Mouse (Mus musculus) gastrocnemius, postnatal 25 days (tissue): Measurements from ENCODE around the gene St3gal4. TPM values are rescaled to one million over a fixed set of nuclear protein-coding genes. Genes with fewer than 3 reads are reported as not detected.
A peak's percentile ranks its signal among the peaks of the same experiment; 100 is the strongest.

Experiments used
- DNase-seq: peaks from one replicate; pipeline ENCODE4 v3.0.0; 2022
- total RNA-seq, 2 experiments: library from RNA; stranded (reverse); gene quantifications; 1 replicate in 1 of 2; 2 replicates in 1 of 2; pipeline ENCODE4 v1.2.3; 2021

St3gal4 gene
- total RNA-seq, 2 experiments from 2014 or later, result 4.4 to 5.3 TPM

GRCm38 (mm10) chr9:35105884-35106880 is 12.9 kb downstream of the St3gal4 start:
- DNase-seq, result peak; percentile 12

DNA sequence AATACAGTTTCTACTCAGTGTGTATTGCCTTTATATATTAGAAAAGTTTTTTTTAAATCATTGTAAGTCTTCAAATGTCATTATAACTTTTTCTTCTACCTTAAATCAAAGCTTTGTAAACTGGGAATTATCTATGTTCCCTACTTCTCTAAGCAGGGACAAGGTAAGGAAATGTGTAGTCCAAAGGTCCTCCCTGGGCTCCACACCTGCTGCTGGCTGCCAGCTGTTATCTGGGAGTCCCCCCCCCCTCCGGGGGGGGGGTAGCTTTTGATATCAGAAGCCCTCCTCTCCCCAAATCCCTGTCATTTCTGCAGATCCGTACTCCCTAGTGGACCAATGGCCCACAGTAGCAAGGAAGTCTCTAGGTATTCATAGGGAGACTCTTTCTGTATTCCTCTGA is 13.6 kb downstream of the St3gal4 start:
- DNase-seq, result no peak

GRCm38 (mm10) chr9:35104711-35105110 is 14.4 kb downstream of the St3gal4 start:
- no peak for DNase-seq

DNA sequence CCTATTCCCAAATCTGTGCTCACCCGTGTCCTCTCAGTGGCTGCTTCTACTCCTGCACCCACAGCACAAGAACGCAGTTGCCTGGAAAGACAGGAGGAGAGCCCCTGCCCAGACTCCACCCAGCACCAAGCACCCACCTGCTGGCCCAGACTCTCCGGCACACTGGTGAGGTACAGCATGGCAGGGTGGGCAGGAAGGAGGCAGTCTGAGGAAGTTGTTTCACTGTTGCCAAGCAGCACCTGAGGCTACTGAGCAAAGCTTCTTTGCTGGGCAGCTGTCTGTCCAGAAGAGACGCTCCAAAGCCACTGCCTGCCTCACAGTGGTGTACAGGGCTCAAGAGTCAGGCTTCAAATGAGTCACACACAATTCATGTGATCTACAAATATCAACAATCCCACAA is 20.3 kb downstream of the St3gal4 start:
- no peak for DNase-seq

DNA sequence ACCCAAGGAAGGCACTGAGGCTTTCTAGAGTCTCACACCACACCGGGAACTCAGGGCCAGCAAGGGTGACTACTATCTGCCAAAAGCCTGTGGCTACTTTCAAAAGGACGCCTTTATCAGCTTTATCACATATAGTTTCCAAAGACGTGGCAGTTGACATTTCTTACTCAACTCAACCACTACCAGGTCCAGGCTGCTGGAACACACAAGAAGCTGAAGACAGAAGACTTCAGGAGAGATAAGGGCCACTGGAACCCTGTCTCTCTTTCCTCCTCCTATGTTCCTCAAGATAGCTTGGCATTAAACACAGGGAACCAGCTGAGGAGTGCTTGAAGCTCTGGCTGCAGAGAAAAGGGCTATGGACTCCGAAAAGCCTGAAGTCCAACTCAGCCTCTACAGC is 21.2 kb downstream of the St3gal4 start:
- DNase-seq, result no peak

DNA sequence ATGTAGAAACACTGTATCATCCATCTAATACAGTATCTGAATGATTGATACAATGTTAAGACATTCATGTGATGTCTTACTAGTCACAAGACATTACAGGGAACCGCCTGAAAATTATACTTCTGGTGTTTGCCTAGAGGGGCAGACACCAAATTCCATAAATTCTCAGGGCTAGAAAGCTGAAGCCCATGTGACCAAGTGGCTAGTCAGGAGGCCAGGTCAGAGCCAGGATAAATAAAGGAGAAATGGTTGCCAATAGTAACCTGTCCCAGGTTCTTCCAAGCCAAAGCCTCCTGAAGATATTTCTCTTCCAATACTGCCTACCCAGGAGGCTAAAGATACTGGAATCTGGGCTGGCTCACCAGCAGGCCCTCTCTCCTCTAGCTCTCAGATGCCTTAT is 23.3 kb downstream of the St3gal4 start:
- peak; percentile 1 for DNase-seq

DNA sequence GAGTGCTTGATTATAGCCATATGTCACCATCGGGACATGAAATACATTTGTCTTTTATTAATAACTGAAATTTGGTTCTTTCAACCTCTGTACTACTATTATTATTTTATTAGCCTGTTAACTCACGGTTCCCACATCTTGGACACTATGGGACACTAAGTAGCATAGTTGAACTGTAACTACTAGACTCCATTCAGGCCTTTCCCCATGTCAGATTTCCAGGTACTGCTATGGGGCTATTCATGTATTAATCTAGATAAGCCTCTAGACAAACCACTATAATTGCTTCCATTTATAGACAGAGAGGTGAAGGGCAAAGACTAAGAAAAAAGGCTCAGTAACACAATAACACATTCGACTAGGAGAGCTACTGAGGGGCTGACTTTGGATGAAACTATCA is 25.7 kb downstream of the St3gal4 start:
- DNase-seq, result no peak

- no peak for DNase-seq
Observed at GRCm38 (mm10) chr9:35092904-35093303, 26.2 kb downstream of the St3gal4 start.

GRCm38 (mm10) chr9:35061446-35061845 is 57.6 kb downstream of the St3gal4 start:
- DNase-seq, result no peak

GRCm38 (mm10) chr9:35059881-35060280 is 59.2 kb downstream of the St3gal4 start:
- no peak for DNase-seq

DNA sequence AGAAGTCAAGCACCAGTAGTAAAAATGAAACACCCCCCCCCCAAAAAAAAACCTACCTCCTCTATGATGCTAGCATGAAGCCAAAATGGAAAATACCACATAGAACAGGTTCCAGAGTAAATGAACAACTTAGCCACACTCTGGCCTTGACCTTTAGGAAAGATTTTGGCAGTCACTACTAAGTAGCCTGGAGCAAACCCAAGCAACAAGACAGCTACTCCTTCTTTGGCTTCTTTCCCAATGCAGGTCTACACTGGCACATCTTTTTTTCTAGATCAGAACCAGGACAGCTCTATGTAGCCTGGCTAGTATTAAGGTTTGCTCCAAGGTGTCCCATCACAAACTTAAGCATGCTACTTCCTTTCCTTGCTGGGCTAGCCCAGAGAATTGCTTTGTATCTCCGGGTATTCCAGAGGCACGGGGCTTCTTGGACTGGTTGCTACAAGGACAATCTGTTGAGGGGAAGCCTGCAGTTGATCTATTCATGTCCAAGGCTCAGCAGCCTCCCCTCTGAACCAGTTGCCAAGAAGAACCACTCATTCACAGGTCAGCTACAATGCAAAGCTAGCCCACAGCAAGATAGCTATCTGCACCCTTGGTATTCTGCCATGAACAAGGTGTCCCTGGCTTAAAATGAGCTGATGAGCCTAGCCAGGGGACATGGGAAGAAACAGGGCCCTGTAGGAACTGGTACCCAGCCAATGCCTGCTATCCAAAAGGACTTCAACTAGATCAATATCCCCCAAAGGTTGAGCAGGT is 60.3 kb downstream of the St3gal4 start:
- peak; percentile 37 for DNase-seq

- no peak for DNase-seq
Observed at GRCm38 (mm10) chr9:35058186-35058585, 60.9 kb downstream of the St3gal4 start.

GRCm38 (mm10) chr9:35057631-35058030 is 61.4 kb downstream of the St3gal4 start:
- DNase-seq, result no peak

DNA sequence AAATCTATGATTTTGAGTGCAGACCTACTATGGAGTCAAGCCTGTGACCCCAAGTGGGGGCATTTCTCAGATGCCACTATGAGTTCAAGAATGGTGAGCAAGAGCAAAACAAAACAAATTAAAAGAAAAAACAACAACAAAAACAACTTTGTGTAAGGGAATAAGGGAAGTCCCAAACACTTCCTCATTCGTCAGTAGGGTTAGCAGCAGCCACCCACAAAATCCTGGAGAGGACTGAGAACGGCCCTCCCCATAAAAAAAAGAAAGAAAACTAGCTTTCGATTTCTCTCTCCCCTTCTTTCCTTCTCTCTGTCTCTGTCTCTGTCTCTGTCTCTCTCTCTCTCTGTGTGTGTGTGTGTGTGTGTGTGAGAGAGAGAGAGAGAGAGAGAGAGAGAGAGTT is 62.5 kb downstream of the St3gal4 start:
- no peak for DNase-seq

GRCm38 (mm10) chr9:35055528-35056330 is 63.3 kb downstream of the St3gal4 start:
- no peak for DNase-seq

- DNase-seq, result no peak
Observed at GRCm38 (mm10) chr9:35053669-35054068, 65.4 kb downstream of the St3gal4 start.

GRCm38 (mm10) chr9:35053081-35053480 is 66.0 kb downstream of the St3gal4 start:
- DNase-seq, result no peak

DNA sequence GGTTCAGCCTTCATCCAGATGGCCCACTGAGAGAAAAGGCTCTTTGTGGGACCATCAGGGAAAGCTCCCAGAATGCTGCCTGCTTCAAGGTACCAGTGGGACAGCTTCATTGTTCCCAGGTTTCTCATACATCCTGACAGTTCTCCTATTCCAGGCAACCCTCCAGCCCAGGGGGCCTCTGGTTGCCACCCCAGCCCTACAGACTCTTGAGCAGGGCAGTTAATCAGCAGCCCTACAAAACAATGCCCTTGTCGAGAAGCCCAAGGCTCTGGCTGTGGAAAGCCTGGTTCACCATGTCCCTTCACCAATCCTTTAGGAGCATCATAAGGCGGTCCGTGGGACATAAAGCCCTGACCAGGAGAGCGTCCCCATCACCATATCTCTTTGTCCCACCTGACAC is 66.4 kb downstream of the St3gal4 start:
- DNase-seq, result no peak

GRCm38 (mm10) chr9:35051666-35052065 is 67.4 kb downstream of the St3gal4 start:
- DNase-seq, result no peak

- DNase-seq, result no peak
Observed at GRCm38 (mm10) chr9:35050701-35051454, 68.2 kb downstream of the St3gal4 start.

DNA sequence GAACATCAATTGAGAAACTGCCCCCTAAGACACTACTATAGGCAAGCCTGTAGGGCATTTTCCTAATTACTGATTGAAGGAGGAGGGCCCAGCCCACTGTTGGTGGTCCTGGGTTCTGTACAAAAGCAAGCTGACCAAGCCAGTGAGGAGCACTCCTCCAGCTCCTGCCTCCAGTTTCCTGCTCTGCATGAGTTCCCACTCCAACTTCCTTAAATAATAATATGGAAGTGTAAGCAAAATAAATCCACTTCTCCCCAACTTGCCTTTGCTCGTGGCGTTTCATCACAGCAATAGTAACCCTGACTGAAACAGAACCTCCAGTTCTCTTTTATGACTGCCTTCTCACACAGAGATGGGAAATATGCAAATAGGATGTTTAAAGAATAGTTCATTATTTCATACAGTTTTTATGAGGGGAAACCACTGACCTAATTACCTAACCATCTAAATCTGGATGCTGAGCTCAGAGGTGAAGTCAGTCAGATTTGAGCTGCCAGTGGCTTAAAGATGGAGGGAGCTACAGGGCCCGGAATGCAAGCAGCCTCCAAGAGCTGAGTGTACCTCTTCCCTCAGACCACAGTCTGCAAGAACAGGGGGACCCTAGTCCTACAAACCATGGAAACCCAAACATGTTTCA is 69.1 kb downstream of the St3gal4 start:
- no peak for DNase-seq
